Mouse (Mus musculus): ENCODE results near the gene Plg. TPM values are rescaled to one million over a fixed set of nuclear protein-coding genes. Genes with fewer than 3 reads are reported as not detected.

Plg gene
- polyA plus RNA-seq, 1 experiment from 2014 or later, result 0.11 TPM

DNA sequence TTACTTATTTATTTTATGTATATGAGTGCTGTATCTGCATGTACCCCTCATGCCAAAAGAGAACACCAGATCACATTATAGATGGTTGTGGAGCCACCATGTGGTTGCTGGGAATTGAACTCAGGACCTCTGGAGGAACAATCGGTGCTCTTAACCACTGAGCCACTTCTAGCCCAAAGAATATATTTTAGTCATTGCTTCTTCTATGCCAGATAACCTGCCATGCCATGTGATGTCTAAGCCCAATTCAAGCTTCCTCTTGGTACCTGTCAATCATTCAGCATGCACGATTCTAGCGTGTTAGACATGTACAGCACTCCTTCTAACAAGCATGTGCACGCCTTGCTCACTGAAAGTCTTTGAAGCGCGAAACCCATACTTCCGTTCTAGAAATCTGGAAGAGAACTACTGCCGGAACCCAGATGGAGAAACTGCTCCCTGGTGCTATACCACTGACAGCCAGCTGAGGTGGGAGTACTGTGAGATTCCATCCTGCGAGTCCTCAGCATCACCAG is 17.8 kb downstream of the Plg start:
- Histone ChIP-seq H3K27ac (no peak overlapping the region), H3K36me3 (no peaks in the 10 kb centered on the region), H3K4me3 (no peak overlapping the region), H3K4me2 (replicated peaks) (no peak overlapping the region), H3K27me3 (replicated peaks) (no peaks in the 10 kb centered on the region), H3K9me3 (no peaks in the 10 kb centered on the region), H3K4me1 (no peaks in the 10 kb centered on the region), H3K9ac (no peak overlapping the region)
- ATAC-seq (ENCODE audit: low FRiP score, low read depth), result no peak
- WGBS, result 91% methylated on average over 9 of the region's 9 CpGs

DNA sequence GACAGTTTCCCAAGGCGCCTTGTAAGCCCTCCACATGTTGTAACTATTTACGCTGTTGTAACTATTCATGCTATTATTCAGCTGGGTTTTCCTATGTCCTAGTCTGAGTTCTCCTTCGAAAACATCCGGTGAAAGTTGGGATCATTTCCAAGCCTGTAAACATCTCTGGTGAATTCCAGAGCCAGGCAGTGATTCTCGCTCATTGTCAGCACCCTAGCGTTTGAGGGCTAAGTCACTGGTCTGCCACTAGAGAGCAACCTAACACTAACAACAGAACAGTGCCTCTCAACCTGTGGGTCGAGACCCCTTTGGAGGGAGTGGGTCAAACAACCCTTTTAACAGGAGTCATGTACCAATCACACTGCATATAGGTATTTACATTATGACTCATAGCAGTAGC is 25.0 kb downstream of the Plg start:
- no peaks in the 10 kb centered on the region for H3K4me1 ChIP-seq
- 72% methylated on average over 7 of the region's 7 CpGs for WGBS
- no peak overlapping the region for H3K9ac ChIP-seq
- H3K9me3 ChIP-seq, result no peaks in the 10 kb centered on the region
- ATAC-seq (ENCODE audit: low FRiP score, low read depth), result no peak
- no peaks in the 10 kb centered on the region for H3K27me3 ChIP-seq (replicated peaks)
- no peak overlapping the region for H3K4me3 ChIP-seq
- H3K36me3 ChIP-seq, result no peaks in the 10 kb centered on the region
- no peak overlapping the region for H3K27ac ChIP-seq
- no peak overlapping the region for H3K4me2 ChIP-seq (replicated peaks)

DNA sequence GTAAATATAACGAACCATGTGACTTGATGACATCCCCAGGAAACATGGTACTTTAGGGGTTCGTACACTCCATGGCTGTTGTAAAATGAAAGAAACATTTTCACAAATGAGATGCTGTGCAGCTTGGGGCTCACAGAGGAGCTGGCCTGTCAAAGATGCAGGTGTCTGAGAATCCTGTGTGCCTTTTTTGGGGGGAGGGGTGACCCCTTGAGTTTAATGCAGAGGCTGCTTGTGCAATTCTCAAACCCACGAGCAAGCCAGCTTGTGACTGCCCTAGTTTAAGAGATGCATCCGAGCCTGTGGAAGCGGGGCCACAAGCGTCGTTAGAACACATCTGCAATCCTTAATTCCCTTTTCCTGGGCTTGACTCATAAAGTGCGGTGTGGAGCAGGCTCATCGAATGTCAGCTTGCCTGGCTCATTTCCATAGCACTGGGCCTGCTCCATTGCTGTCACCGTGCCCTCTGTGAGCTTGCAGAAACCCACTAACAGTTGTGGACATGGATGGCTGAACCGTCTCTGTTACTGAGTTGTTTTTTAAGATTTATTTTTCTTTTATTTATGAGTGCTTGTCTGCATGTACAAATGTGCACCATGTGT is 31.0 kb downstream of the Plg start:
- Histone ChIP-seq H3K27me3 (replicated peaks) (no peaks in the 10 kb centered on the region), H3K9ac (no peak overlapping the region), H3K9me3 (no peaks in the 10 kb centered on the region), H3K27ac (no peak overlapping the region), H3K36me3 (no peaks in the 10 kb centered on the region), H3K4me2 (replicated peaks) (no peak overlapping the region), H3K4me3 (no peak overlapping the region), H3K4me1 (no peaks in the 10 kb centered on the region)
- ATAC-seq (ENCODE audit: low FRiP score, low read depth), result no peak
- WGBS, result 72% methylated on average over 11 of the region's 11 CpGs

DNA sequence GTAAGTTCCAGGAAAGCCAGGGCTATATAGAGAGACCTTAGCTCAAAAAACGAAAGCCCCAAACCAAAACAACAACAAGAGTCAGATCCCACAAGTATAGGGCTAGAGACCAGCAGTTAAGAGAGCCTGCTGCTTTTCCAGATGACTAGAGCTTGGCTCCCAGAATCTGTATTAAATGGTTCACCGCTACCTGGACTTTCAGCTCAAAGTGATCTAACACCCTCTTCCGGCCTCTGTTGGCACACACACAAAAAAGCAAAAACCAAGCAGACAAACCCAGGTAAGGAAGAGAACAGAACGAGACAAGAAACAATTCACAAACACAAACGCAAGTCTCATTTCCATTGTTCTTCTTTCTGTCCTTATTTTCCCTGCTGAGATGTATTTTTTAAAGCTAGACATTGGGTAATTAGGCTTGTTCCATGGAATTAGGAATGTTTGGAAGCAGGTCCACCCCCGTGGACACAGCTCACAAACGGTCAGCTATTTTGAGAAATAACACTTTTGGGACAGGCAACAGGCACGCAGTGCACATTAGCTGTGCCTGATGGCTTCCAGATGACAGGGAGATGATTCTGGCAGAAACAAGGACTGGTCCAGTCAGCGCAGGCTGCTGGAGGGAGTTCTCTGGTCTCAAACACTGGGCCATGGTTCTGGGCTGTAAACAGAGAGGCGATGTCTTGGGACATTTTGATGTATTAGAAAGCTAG is 33.9 kb downstream of the Plg start:
- Histone ChIP-seq H3K4me2 (replicated peaks) (no peak overlapping the region), H3K36me3 (no peaks in the 10 kb centered on the region), H3K27me3 (replicated peaks) (no peaks in the 10 kb centered on the region), H3K4me1 (no peaks in the 10 kb centered on the region), H3K9me3 (no peaks in the 10 kb centered on the region), H3K4me3 (no peak overlapping the region), H3K27ac (no peak overlapping the region), H3K9ac (no peak overlapping the region)
- no peak for ATAC-seq (ENCODE audit: low FRiP score, low read depth)
- WGBS, result 68% methylated on average over 10 of the region's 10 CpGs

DNA sequence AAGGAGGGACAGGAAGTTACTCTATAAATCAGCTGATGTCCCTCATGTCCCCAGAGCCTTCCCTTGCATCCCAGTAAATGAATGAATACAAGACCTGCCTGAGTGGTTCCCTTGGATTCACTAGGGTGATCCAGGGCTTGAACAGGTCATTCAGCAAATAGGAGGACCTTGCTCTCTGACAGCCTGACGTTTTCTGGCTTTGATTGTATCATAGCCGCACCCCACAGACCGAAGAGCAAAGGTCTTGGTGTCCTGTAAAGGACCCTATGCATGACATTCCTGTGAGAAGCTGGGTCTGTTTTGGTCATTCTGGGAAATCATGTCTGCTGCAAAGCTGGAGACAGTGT is 34.5 kb downstream of the Plg start:
- Histone ChIP-seq H3K27me3 (replicated peaks) (no peaks in the 10 kb centered on the region), H3K9ac (no peak overlapping the region), H3K36me3 (no peaks in the 10 kb centered on the region), H3K4me2 (replicated peaks) (no peak overlapping the region), H3K9me3 (no peaks in the 10 kb centered on the region), H3K4me1 (no peaks in the 10 kb centered on the region), H3K4me3 (no peak overlapping the region), H3K27ac (no peak overlapping the region)
- WGBS, result 69% methylated on average over 3 of the region's 3 CpGs
- ATAC-seq (ENCODE audit: low FRiP score, low read depth), result no peak

DNA sequence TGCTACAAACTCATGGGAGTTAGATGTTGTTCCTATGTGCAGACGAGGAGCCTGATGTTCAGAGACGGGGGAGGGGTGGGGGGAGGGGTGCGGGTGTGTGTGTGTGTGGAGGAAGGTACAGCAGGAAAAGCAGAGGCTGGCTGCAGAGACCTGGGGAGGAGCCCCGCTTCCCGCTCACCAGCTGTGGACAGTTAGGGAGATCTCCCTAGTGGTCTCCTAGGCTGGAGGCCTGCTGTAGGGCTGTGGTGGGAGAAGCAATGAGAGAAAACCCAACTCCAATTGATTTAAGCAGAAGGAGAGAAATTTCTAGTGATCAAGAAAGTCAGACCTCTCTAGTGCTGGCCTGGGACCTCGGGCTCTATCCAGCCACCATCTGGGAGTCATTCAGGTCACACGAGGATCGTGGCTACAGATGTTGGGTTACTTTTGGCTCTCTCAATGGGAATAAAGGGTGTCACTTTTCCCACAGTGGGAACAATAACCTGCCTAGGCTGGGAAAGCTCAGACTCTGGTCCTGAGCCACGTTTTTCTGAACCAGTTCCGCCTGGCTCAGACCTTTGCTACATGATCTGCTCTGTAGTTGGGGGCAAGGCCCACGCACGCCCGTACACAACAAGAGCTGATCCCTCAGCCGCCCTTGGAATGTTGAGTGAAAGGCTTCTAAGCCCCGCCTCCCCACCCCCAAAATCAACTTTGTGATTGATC is 36.8 kb downstream of the Plg start:
- Histone ChIP-seq H3K27ac (no peak overlapping the region), H3K27me3 (replicated peaks) (no peaks in the 10 kb centered on the region), H3K4me3 (no peak overlapping the region), H3K9ac (no peak overlapping the region), H3K9me3 (no peaks in the 10 kb centered on the region), H3K4me2 (replicated peaks) (no peak overlapping the region), H3K36me3 (no peaks in the 10 kb centered on the region), H3K4me1 (no peaks in the 10 kb centered on the region)
- 54% methylated on average over 15 of the region's 15 CpGs for WGBS
- no peak for ATAC-seq (ENCODE audit: low FRiP score, low read depth)

DNA sequence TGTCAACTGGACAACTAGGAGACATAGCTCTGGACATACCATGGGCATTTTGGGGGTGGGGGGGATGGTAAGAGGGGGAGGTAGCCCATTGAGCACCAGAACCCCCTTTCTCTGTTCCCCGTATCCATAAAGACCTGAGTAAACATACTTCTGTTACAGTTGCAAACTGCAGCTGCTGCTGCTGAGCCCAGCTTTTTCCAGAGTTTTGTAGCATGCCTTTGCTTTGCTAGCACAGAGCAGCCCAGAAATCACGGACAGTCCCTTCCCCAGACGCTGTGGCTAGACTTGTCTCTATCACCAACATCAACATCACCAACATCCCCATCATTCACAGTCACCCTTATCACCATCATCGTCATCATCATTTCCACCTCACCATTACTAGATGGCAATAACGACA is 37.3 kb downstream of the Plg start:
- Histone ChIP-seq H3K4me2 (replicated peaks) (no peak overlapping the region), H3K9me3 (no peaks in the 10 kb centered on the region), H3K4me3 (no peak overlapping the region), H3K36me3 (no peaks in the 10 kb centered on the region), H3K27me3 (replicated peaks) (no peaks in the 10 kb centered on the region), H3K4me1 (no peaks in the 10 kb centered on the region), H3K27ac (no peak overlapping the region), H3K9ac (no peak overlapping the region)
- WGBS, result 72% methylated on average over 5 of the region's 5 CpGs
- ATAC-seq (ENCODE audit: low FRiP score, low read depth), result no peak

DNA sequence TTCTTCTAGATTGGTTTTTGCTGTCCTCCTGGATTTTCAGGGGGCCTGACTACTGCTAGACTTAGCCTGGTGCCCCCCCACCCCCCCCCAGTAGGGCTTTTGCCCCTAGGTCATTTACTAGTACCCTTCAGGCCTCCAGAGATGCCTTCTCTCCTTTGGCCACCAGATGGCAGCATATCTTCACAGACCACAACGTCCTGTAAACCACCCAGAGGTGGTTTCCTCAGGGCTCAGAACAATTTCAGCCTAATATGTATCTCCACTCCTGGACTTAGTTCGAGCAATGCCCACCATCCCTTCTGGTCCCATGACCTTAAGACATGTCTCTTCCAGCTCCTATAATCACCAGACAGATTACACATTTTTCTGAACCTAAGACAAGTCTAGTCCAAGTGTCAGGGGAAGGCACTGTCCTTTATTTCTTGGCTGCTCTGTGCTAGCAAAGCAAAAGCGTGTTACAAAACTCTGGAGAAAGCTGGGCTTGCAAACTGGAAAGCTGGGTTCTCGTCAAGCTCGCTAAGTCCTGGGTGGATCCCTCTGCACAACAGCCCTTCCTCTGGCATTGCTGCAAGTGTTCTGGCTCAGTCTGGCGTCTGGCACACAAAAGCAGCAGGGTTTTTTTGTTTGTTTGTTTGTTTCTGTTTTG is 38.0 kb downstream of the Plg start:
- no peak overlapping the region for H3K4me2 ChIP-seq (replicated peaks)
- H3K27me3 ChIP-seq (replicated peaks), result no peaks in the 10 kb centered on the region
- H3K9ac ChIP-seq, result no peak overlapping the region
- H3K9me3 ChIP-seq, result no peaks in the 10 kb centered on the region
- H3K4me1 ChIP-seq, result no peaks in the 10 kb centered on the region
- ATAC-seq (ENCODE audit: low FRiP score, low read depth), result 0 out of 2 replicates have a peak, but pooled peaks have one; percentile 53
- 55% methylated on average over 6 of the region's 6 CpGs for WGBS
- H3K4me3 ChIP-seq, result no peak overlapping the region
- H3K36me3 ChIP-seq, result no peaks in the 10 kb centered on the region
- no peak overlapping the region for H3K27ac ChIP-seq

DNA sequence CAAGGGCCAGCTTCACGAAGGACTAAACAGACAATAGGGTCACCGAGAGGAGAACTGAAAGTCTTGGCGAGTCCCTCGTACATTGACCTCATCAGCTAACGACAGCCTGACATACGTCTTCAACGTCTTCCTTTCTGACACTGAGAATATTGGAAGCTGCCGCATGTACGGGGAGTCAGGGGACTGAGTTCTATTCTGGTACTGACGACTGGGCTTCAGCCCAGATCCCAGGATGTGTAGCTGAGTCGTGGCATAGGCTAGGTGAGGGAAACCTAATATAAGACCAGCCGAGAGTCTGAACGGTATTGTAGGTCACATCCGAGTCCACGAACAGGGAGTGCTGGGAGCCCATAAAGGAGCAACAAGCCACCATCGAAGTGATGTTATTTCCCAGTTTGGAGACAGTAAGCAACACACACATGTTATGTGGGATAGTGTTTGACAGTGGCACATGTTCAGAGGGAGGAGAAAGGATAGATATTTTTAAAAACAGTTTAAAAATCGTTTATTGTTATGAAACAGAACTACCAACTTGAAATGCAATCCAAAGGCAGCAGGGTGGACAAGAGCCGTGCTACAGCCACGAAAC is 41.2 kb downstream of the Plg start:
- WGBS, result 75% methylated on average over 19 of the region's 19 CpGs

DNA sequence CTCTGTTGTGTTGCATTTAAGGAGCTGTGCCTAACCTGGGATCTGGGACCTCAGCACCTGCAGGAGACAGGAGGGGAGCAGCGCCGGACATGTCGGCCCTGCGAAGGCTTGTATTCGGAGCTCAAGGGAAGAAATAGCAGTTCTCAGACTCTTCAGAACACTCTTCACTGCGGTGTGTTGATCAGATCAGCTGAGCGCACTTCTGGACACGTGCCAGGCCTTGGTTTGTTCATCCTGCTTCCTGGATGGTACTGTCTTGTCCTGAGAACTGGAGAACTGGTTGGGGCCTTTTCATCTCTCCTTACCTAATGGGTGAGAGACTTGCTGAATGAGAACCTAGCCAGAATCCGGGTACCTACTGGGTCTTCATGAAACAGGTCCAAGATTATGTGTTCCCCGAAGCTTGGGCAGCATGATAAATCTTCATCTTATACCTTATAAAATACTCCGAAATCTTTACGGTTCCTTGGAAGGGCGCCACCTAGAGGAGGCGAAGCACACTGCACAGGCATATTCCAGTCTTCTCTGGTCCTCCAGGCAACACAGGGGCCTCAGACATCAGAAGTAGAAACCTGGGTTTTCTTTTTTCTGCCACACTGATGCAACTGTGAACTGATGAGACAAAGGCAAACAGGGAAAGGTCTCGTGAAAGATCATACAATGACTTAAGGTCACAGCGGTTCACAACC is 42.6 kb downstream of the Plg start:
- ATAC-seq (ENCODE audit: low FRiP score, low read depth), result no peak
- Histone ChIP-seq H3K9me3 (no peaks in the 10 kb centered on the region), H3K4me2 (replicated peaks) (no peak overlapping the region), H3K27ac (no peak overlapping the region), H3K4me1 (no peaks in the 10 kb centered on the region), H3K27me3 (replicated peaks) (0 out of 2 replicates have a peak, but pooled peaks cover 3% of the 10 kb centered on the region), H3K9ac (no peak overlapping the region), H3K4me3 (no peak overlapping the region), H3K36me3 (no peaks in the 10 kb centered on the region)
- WGBS, result 70% methylated on average over 16 of the region's 16 CpGs

More for the DNA sequence above, 41.2 kb downstream of the Plg start:
- Histone ChIP-seq H3K27ac (no peak overlapping the region), H3K36me3 (no peaks in the 10 kb centered on the region), H3K4me1 (no peaks in the 10 kb centered on the region), H3K27me3 (replicated peaks) (no peaks in the 10 kb centered on the region), H3K9ac (no peak overlapping the region), H3K4me3 (no peak overlapping the region), H3K4me2 (replicated peaks) (no peak overlapping the region), H3K9me3 (no peaks in the 10 kb centered on the region)
- no peak for ATAC-seq (ENCODE audit: low FRiP score, low read depth)

DNA sequence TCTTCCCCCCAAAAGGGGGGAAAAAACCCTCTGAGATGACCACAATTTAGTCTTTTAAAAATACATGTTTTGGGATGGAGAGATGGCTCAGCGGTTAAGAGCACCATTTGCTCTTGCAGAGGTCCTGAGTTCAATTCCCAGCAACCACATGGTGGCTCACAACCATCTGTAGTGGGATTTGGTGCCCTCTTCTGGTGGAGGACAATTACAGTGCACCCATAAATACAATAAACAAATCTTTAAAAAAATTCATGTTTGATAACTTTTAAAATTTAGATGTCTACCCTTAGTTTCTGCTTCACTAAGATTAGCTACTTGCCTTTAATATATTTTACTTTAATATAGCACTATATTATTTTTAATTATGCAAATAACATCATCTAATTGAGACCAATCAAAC is 43.7 kb downstream of the Plg start:
- 88% methylated on average over 1 of the region's 1 CpGs for WGBS
- no peaks in the 10 kb centered on the region for H3K9me3 ChIP-seq
- no peak overlapping the region for H3K9ac ChIP-seq
- H3K4me1 ChIP-seq, result no peaks in the 10 kb centered on the region
- H3K27me3 ChIP-seq (replicated peaks), result peaks cover 5% of the 10 kb centered on the region; the same call in 1 of the 2 replicates
- H3K36me3 ChIP-seq, result no peaks in the 10 kb centered on the region
- no peak overlapping the region for H3K4me2 ChIP-seq (replicated peaks)
- H3K27ac ChIP-seq, result no peak overlapping the region
- no peak for ATAC-seq (ENCODE audit: low FRiP score, low read depth)
- H3K4me3 ChIP-seq, result no peak overlapping the region
